Mouse (Mus musculus): ENCODE results near the gene Golm1.

DNA sequence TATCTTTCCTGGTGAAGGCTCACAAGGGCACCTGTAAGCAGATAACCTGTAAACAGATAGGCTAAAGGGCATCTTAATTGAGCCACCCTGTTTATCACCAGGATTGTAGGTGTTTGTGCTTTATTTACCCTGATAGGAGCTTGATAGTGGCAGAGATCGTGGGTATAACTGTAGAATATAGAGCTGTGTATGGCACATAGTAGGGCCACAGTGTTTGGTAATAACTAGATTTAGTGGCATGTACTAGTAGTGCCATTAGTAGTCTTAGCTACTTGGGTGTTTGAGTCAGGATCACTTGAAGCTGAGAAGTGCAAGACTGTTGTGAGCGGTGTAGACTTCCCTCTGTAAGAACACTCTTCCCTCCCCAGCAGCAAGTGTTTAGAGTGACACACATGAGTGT is 88.4 kb downstream of the Golm1 start:
- TF ChIP-seq EP300 (IDR thresholded peaks at IDR 0.05; ENCODE audit: insufficient read depth, low read depth, low read length), result no peak
- no peak for TF ChIP-seq CTCF (IDR thresholded peaks at IDR 0.05)
- TF ChIP-seq POLR2A (IDR thresholded peaks at IDR 0.05; ENCODE audit: insufficient read depth, low read depth, low read length), result no peak
